Mouse (Mus musculus): ENCODE data around the gene Gabpb1. TPM values are rescaled to one million over a fixed set of nuclear protein-coding genes. Genes with fewer than 3 reads are reported as not detected.

Gene Gabpb1
- total and polyA plus RNA-seq, 3 experiments: 11.7 to 17.8 TPM; not detected in 1

DNA sequence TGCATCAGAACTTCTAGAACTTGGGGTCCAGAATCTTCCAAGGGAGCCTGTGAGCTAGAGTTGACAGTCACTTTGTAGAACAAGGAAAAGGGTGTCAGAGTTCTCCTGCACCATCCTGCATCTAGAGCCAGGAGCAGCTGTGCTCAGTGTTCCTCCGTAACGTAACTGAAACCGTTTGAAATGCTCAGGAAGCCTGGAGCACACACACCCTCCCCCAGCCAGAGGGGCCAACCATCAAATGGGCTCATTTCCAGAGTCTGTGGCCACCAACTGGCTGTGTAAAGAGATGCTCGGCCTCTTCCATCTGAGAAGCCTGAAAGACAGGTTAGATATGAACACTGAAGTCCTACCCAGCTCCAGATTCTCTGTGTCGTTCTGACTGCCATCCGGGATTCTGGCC lies 92.2 kb downstream of the Gabpb1 start:
- H3K36me3 ChIP-seq (ENCODE audit: control insufficient read depth in 1 of 2, insufficient read depth in 2 of 2, low read length in 2 of 2): 0 out of 4 replicates have a peak, but pooled peaks cover 0 to 2% of the 10 kb centered on the region in 2 experiments
- no peak for DNase-seq (ENCODE audit: low read depth, low spot score)
- H3K27ac ChIP-seq (ENCODE audit: control insufficient read depth, low read depth, low read length): no peak overlapping the region
- no peaks in the 10 kb centered on the region for H3K79me2 ChIP-seq (ENCODE audit: control insufficient read depth, insufficient read depth, low read length, poor library complexity)
- no peaks in the 10 kb centered on the region for H3K9me3 ChIP-seq (replicated peaks; ENCODE audit: insufficient read depth, low read length)
- H3K9ac ChIP-seq (ENCODE audit: control insufficient read depth, low read depth, low read length, poor library complexity, severe bottlenecking): no peak overlapping the region
- H3K4me1 ChIP-seq (ENCODE audit: control insufficient read depth in 1 of 2, insufficient read depth in 2 of 2, low read length in 2 of 2): no peaks in the 10 kb centered on the region
- TF ChIP-seq TCF12 (IDR thresholded peaks at IDR 0.05; ENCODE audit: low read depth, low read length) (no peak), GATA1 (IDR thresholded peaks at IDR 0.05; ENCODE audit: low read depth, low read length) (no peak), MXI1 (IDR thresholded peaks at IDR 0.05; ENCODE audit: low read depth, low read length) (no peak), POLR2A (IDR thresholded peaks at IDR 0.05; ENCODE audit: control insufficient read depth in 1 of 2, insufficient read depth in 1 of 2, low read depth in 1 of 2, low read length in 2 of 2, poor library complexity in 1 of 2) (no peak), NRF1 (IDR thresholded peaks at IDR 0.05; ENCODE audit: insufficient read depth, low read depth, low read length, poor library complexity, severe bottlenecking) (no peak)
- no peaks in the 10 kb centered on the region for H3K27me3 ChIP-seq (ENCODE audit: control insufficient read depth in 1 of 2, insufficient read depth in 2 of 2, low read length in 2 of 2)
- no peak overlapping the region for H3K4me3 ChIP-seq (ENCODE audit: control insufficient read depth in 1 of 2, insufficient read depth in 1 of 2, low read depth in 2 of 2, low read length in 2 of 2)

GRCm38 (mm10) chr2:126579282-126579681 lies 96.9 kb downstream of the Gabpb1 start:
- peaks cover 0 to 1% of the 10 kb centered on the region in 2 experiments; a peak in 1 of 4 replicates for H3K27me3 ChIP-seq (ENCODE audit: control insufficient read depth in 1 of 2, insufficient read depth in 2 of 2, low read length in 2 of 2)
- TF ChIP-seq TAL1 (IDR thresholded peaks at IDR 0.05; ENCODE audit: low read length): no peak
- TF ChIP-seq MYC (IDR thresholded peaks at IDR 0.05; ENCODE audit: low read depth, low read length): no peak
- no peak for TF ChIP-seq TCF12 (IDR thresholded peaks at IDR 0.05; ENCODE audit: low read depth, low read length)
- no peak for TF ChIP-seq POLR2AphosphoS2 (IDR thresholded peaks at IDR 0.05; ENCODE audit: low read length)
- no peak for TF ChIP-seq ELF1 (IDR thresholded peaks at IDR 0.05; ENCODE audit: low read depth, low read length)
- no peak for TF ChIP-seq USF2 (IDR thresholded peaks at IDR 0.05; ENCODE audit: borderline replicate concordance in 1 of 2, insufficient read depth in 1 of 2, low read depth in 1 of 2, low read length in 2 of 2)
- TF ChIP-seq MAZ (IDR thresholded peaks at IDR 0.05; ENCODE audit: low read depth, low read length): no peak
- no peaks in the 10 kb centered on the region for H3K4me1 ChIP-seq (ENCODE audit: control insufficient read depth in 1 of 2, insufficient read depth in 2 of 2, low read length in 2 of 2)
- no peak for DNase-seq (ENCODE audit: low read depth, low spot score)
- H3K36me3 ChIP-seq (ENCODE audit: control insufficient read depth in 1 of 2, insufficient read depth in 2 of 2, low read length in 2 of 2): no peaks in the 10 kb centered on the region
- H3K9ac ChIP-seq (ENCODE audit: control insufficient read depth, low read depth, low read length, poor library complexity, severe bottlenecking): no peak overlapping the region
- no peak overlapping the region for H3K4me3 ChIP-seq (ENCODE audit: control insufficient read depth in 1 of 2, insufficient read depth in 1 of 2, low read depth in 2 of 2, low read length in 2 of 2)
- H3K9me3 ChIP-seq (replicated peaks; ENCODE audit: insufficient read depth, low read length): no peaks in the 10 kb centered on the region
- H3K27ac ChIP-seq (ENCODE audit: control insufficient read depth, low read depth, low read length): no peak overlapping the region
- H3K79me2 ChIP-seq (ENCODE audit: control insufficient read depth, insufficient read depth, low read length, poor library complexity): no peaks in the 10 kb centered on the region

Other genes with a start within 250 kb of the Gabpb1 start
- not detected in 2 replicates for gene Atp8b4, start 175.7 kb downstream of the Gabpb1 start, total RNA-seq (2012; rRNA removed)
- gene Atp8b4, start 175.7 kb downstream of the Gabpb1 start, polyA plus RNA-seq (2012; ENCODE audit: insufficient read depth in 1 of 2, insufficient read length in 2 of 2, low read depth in 1 of 2, low replicate concordance in 2 of 2, missing spikeins in 1 of 2): not detected
- not detected in 2 replicates for gene Slc27a2, start 123.9 kb downstream of the Gabpb1 start, total RNA-seq (2012; rRNA removed)
- not detected for gene Slc27a2, start 123.9 kb downstream of the Gabpb1 start, polyA plus RNA-seq (2012; ENCODE audit: insufficient read depth in 1 of 2, insufficient read length in 2 of 2, low read depth in 1 of 2, low replicate concordance in 2 of 2, missing spikeins in 1 of 2)
- 2.2 and 2.8 TPM in 2 replicates for gene Hdc, start 57.0 kb downstream of the Gabpb1 start, total RNA-seq (2012; rRNA removed)
- 1 to 10 TPM in 1 of 2 experiments, not detected in 1; 5.5 TPM for gene Hdc, start 57.0 kb downstream of the Gabpb1 start, polyA plus RNA-seq (2012; ENCODE audit: insufficient read depth in 1 of 2, insufficient read length in 2 of 2, low read depth in 1 of 2, low replicate concordance in 2 of 2, missing spikeins in 1 of 2)
- gene Usp8, start 31.0 kb upstream of the Gabpb1 start, total RNA-seq (2012; rRNA removed): 18.5 and 21.1 TPM in 2 replicates
- gene Usp8, start 31.0 kb upstream of the Gabpb1 start, polyA plus RNA-seq (2012; ENCODE audit: insufficient read depth in 1 of 2, insufficient read length in 2 of 2, low read depth in 1 of 2, low replicate concordance in 2 of 2, missing spikeins in 1 of 2): 10 to 100 TPM in 1 of 2 experiments, not detected in 1; 34.6 TPM
- gene Usp50, start 107.1 kb upstream of the Gabpb1 start, total RNA-seq (2012; rRNA removed): 0.56 and 1.0 TPM in 2 replicates
- gene Usp50, start 107.1 kb upstream of the Gabpb1 start, polyA plus RNA-seq (2012; ENCODE audit: insufficient read depth in 1 of 2, insufficient read length in 2 of 2, low read depth in 1 of 2, low replicate concordance in 2 of 2, missing spikeins in 1 of 2): under 1 TPM in 1 of 2 experiments, not detected in 1; 0.28 TPM
- gene Trpm7, start 199.9 kb upstream of the Gabpb1 start, total RNA-seq (2012; rRNA removed): 22.3 and 27.4 TPM in 2 replicates
- gene Trpm7, start 199.9 kb upstream of the Gabpb1 start, polyA plus RNA-seq (2012; ENCODE audit: insufficient read depth in 1 of 2, insufficient read length in 2 of 2, low read depth in 1 of 2, low replicate concordance in 2 of 2, missing spikeins in 1 of 2): 10 to 100 TPM in 1 of 2 experiments, not detected in 1; 23.1 TPM